Mouse (Mus musculus) midbrain, embryonic 12.5 days (tissue): ENCODE measurements around the gene Pnpla2. TPM values are rescaled to one million over a fixed set of nuclear protein-coding genes. Genes with fewer than 3 reads are reported as not detected.
"Not testable (repeated sequence)": the region's sequence is repeated elsewhere in the genome, so short reads cannot be mapped to it uniquely, and the experiment has no call there.

Experiments
- ATAC-seq: fragments of 200-750 bp; cut with Nextera tagmentation; 2 replicates; pipeline ENCODE4 v1.8.0; 2017; ENCODE audit warnings: low read depth, moderate TSS enrichment, moderate library complexity; ENCODE audit not compliant: low FRiP score
- H3K27ac ChIP-seq: fragments of 300-500 bp; sonication (generic); replicated peaks from 2 replicates; pipeline ENCODE4 v1.5.1; 2016; ENCODE audit warnings: mild to moderate bottlenecking
- H3K27me3 ChIP-seq: fragments of 300-500 bp; sonication (generic); 2 replicates; pipeline ENCODE4 v1.6.1; 2016; ENCODE audit warnings: mild to moderate bottlenecking
- H3K36me3 ChIP-seq: fragments of 300-500 bp; sonication (generic); 2 replicates; pipeline ENCODE4 v1.6.1; 2016
- H3K4me1 ChIP-seq: fragments of 300-500 bp; sonication (generic); 2 replicates; pipeline ENCODE4 v1.6.1; 2016
- H3K4me2 ChIP-seq: fragments of 300-500 bp; sonication (generic); replicated peaks from 2 replicates; pipeline ENCODE4 v1.6.1; 2016; ENCODE audit warnings: mild to moderate bottlenecking, moderate library complexity
- H3K4me3 ChIP-seq: fragments of 300-500 bp; sonication (generic); 2 replicates; pipeline ENCODE4 v1.5.1; 2016; ENCODE audit warnings: mild to moderate bottlenecking
- H3K9ac ChIP-seq: fragments of 300-500 bp; sonication (generic); replicated peaks from 2 replicates; pipeline ENCODE4 v1.6.1; 2016; ENCODE audit warnings: mild to moderate bottlenecking, moderate library complexity
- H3K9me3 ChIP-seq: fragments of 300-500 bp; sonication (generic); 2 replicates; pipeline ENCODE4 v1.6.1; 2016; ENCODE audit warnings: mild to moderate bottlenecking
- WGBS: fragments of 180-500 bp; shearing (Covaris S2); methylation state at CpG from one replicate; pipeline ENCODE4 v1.1.7; 2016; 5-methylcytosine and 5-hydroxymethylcytosine counted together
- polyA plus RNA-seq: library from polyadenylated mRNA; unstranded; fragments of >200 nt; fragmentation: Nextera tagmentation; extraction: Ambion mirVana; gene quantifications from 2 replicates; pipeline ENCODE4 v1.2.1, GENCODE M21; 2016

Gene Pnpla2
- polyA plus RNA-seq = 15.6 and 18.3 TPM in 2 replicates

GRCm38 (mm10) chr7:141454967-141455551, at the start of gene Pnpla2:
TSS of gene Pnpla2 (plus strand) at chr7:141455198.
- Histone ChIP-seq H3K27me3 (peaks cover 31% of the 10 kb centered on the region), H3K9me3 (no peaks in the 10 kb centered on the region), H3K27ac (peak within 1 kb of the TSS; percentile 66), H3K4me3 (peak within 1 kb of the TSS; percentile 63), H3K4me1 (peaks cover 13% of the 10 kb centered on the region), H3K4me2 (peak within 1 kb of the TSS; percentile 95), H3K9ac (peak within 1 kb of the TSS; percentile 76), H3K36me3 (peaks cover 37% of the 10 kb centered on the region)
- ATAC-seq = peak; percentile 81
- under 1% methylated on average over 45 of the region's 45 CpGs for WGBS

GRCm38 (mm10) chr7:141405466-141405865, 49.5 kb upstream of the Pnpla2 start:
- Histone ChIP-seq H3K27ac (no peak overlapping the region), H3K4me2 (no peak overlapping the region), H3K9me3 (no peaks in the 10 kb centered on the region), H3K9ac (no peak overlapping the region), H3K4me3 (no peak overlapping the region), H3K36me3 (peaks cover 55% of the 10 kb centered on the region), H3K27me3 (no peaks in the 10 kb centered on the region), H3K4me1 (peaks cover 5% of the 10 kb centered on the region)
- WGBS = 86% methylated on average over 4 of the region's 4 CpGs
- no peak for ATAC-seq

- peaks cover 38% of the 10 kb centered on the region for H3K36me3 ChIP-seq
- H3K27me3 ChIP-seq, H3K4me1 ChIP-seq, H3K9me3 ChIP-seq, ATAC-seq, H3K4me3 ChIP-seq, H3K9ac ChIP-seq, H3K4me2 ChIP-seq, H3K27ac ChIP-seq: not testable (repeated sequence)
- 94% methylated on average over 7 of the region's 7 CpGs for WGBS
Measured at GRCm38 (mm10) chr7:141407670-141408069, 47.3 kb upstream of the Pnpla2 start.

DNA sequence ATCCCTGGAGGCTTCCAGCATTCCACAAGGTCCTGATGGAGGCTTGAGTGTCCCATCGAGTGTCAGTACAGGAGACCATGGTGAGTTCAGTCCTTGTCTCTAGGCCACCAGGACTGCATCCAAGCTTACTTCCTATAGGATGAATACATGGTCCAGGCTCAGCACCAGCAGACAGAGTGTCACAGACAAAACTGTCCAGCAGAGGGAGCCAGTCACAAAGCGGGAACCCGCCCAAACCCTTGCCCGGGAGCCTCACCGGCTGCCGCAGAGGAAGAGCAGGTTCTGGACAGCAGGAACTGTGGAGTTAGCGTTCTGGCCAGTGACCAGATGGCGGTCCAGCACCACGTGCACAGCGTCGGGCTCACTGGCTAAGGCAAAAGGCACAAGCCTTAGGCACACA, 46.2 kb upstream of the Pnpla2 start:
- Histone ChIP-seq H3K4me1 (peaks cover 12% of the 10 kb centered on the region), H3K36me3 (peaks cover 32% of the 10 kb centered on the region), H3K9me3 (no peaks in the 10 kb centered on the region), H3K27ac (no peak overlapping the region), H3K4me2 (no peak overlapping the region), H3K4me3 (no peak overlapping the region), H3K9ac (no peak overlapping the region), H3K27me3 (no peaks in the 10 kb centered on the region)
- 12% methylated on average over 11 of the region's 11 CpGs for WGBS
- peak; percentile 55 for ATAC-seq

- H3K9ac ChIP-seq = no peak overlapping the region
- no peaks in the 10 kb centered on the region for H3K9me3 ChIP-seq
- peaks cover 17% of the 10 kb centered on the region for H3K4me1 ChIP-seq
- H3K4me2 ChIP-seq = no peak overlapping the region
- peaks cover 32% of the 10 kb centered on the region for H3K36me3 ChIP-seq
- no peaks in the 10 kb centered on the region for H3K27me3 ChIP-seq
- ATAC-seq = no peak
- H3K27ac ChIP-seq = no peak overlapping the region
- no peak overlapping the region for H3K4me3 ChIP-seq
- WGBS = 94% methylated on average over 8 of the region's 8 CpGs
Measured at GRCm38 (mm10) chr7:141410631-141411030, 44.4 kb upstream of the Pnpla2 start.

DNA sequence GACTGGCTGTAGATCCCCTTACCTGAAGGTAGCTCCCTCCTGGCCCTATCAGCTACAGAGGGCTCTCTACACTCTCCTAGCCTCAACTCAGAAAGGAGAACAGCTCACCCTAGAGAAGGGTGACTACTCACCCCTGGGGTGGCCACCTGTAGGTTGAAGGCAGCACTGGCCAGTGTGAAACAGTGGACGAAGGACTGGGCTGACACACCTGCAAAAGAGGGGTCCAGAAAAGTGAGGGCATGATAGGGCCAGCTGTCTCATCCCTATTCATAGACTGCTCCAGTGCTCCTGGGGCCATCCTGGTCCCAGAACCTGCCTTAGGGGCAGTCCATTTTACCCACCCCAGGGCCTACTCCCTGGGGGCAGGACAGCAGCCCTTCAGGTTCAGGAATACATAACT, 43.3 kb upstream of the Pnpla2 start:
- WGBS = 90% methylated on average over 1 of the region's 1 CpGs
- no peak overlapping the region for H3K27ac ChIP-seq
- no peak overlapping the region for H3K9ac ChIP-seq
- H3K4me1 ChIP-seq = peaks cover 17% of the 10 kb centered on the region
- H3K9me3 ChIP-seq = no peaks in the 10 kb centered on the region
- H3K36me3 ChIP-seq = peaks cover 32% of the 10 kb centered on the region
- H3K4me2 ChIP-seq = no peak overlapping the region
- ATAC-seq = no peak
- H3K27me3 ChIP-seq = no peaks in the 10 kb centered on the region
- no peak overlapping the region for H3K4me3 ChIP-seq

DNA sequence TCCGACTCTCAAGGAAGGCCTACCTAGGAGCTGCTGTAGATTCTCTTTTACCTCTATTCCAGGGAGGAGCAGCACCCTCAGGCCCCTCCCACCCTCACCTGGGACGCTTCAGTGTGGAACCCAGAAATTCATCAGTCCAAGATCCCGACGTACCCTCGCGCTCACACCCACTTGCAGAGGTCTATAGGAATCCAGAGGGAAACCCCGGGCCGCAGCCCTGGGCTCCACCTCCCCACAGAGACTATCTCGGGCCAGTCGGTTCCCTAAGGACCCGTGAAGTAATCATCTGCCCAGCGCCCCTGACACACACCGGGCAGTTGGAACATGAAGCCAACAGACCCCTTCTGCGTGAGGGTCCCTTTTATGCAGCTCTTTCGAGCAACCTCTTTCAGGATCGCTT, 41.7 kb upstream of the Pnpla2 start:
- peak overlapping the region; percentile 85 for H3K27ac ChIP-seq
- H3K4me1 ChIP-seq = peaks cover 17% of the 10 kb centered on the region
- H3K4me3 ChIP-seq = peak overlapping the region; percentile 61
- no peaks in the 10 kb centered on the region; the same call in 1 of the 2 replicates for H3K27me3 ChIP-seq
- H3K36me3 ChIP-seq = peaks cover 23% of the 10 kb centered on the region
- no peak; the same call in 1 of the 2 replicates for ATAC-seq
- peak overlapping the region; percentile 90 for H3K4me2 ChIP-seq
- WGBS = 5% methylated on average over 16 of the region's 16 CpGs
- no peaks in the 10 kb centered on the region for H3K9me3 ChIP-seq
- peak overlapping the region; percentile 85 for H3K9ac ChIP-seq

GRCm38 (mm10) chr7:141413809-141414584, 41.0 kb upstream of the Pnpla2 start, which contains the start of gene Gatd1:
TSS of gene Gatd1 (minus strand) at chr7:141414136.
- peak within 1 kb of the TSS; percentile 61 for H3K4me3 ChIP-seq
- H3K27me3 ChIP-seq = no peaks in the 10 kb centered on the region; the same call in 1 of the 2 replicates
- H3K27ac ChIP-seq = peak within 1 kb of the TSS; percentile 85
- no peaks in the 10 kb centered on the region for H3K9me3 ChIP-seq
- peak within 1 kb of the TSS; percentile 90 for H3K4me2 ChIP-seq
- peak; percentile 90 for ATAC-seq
- H3K4me1 ChIP-seq = peaks cover 15% of the 10 kb centered on the region
- WGBS = under 1% methylated on average over 54 of the region's 56 CpGs
- H3K36me3 ChIP-seq = peaks cover 19% of the 10 kb centered on the region
- H3K9ac ChIP-seq = peak within 1 kb of the TSS; percentile 85

- Histone ChIP-seq H3K9ac (no peak overlapping the region), H3K9me3 (no peaks in the 10 kb centered on the region), H3K4me3 (no peak overlapping the region), H3K36me3 (no peaks in the 10 kb centered on the region; the same call in 1 of the 2 replicates), H3K27ac (no peak overlapping the region), H3K4me1 (peaks cover 12% of the 10 kb centered on the region), H3K27me3 (no peaks in the 10 kb centered on the region; the same call in 1 of the 2 replicates), H3K4me2 (no peak overlapping the region)
- 79% methylated on average over 6 of the region's 6 CpGs for WGBS
- ATAC-seq = no peak
Measured at GRCm38 (mm10) chr7:141416144-141416841, 38.7 kb upstream of the Pnpla2 start.

- Histone ChIP-seq H3K4me3 (no peak overlapping the region), H3K9me3 (no peaks in the 10 kb centered on the region), H3K4me2 (no peak overlapping the region), H3K36me3 (no peaks in the 10 kb centered on the region), H3K4me1 (peaks cover 9% of the 10 kb centered on the region), H3K27ac (no peak overlapping the region), H3K27me3 (no peaks in the 10 kb centered on the region; the same call in 1 of the 2 replicates), H3K9ac (no peak overlapping the region)
- ATAC-seq = no peak
- 73% methylated on average over 8 of the region's 8 CpGs for WGBS
Measured at GRCm38 (mm10) chr7:141417731-141418681, 37.0 kb upstream of the Pnpla2 start.

- Histone ChIP-seq H3K4me1 (peaks cover 4% of the 10 kb centered on the region; the same call in 1 of the 2 replicates), H3K9me3 (no peaks in the 10 kb centered on the region), H3K27ac (no peak overlapping the region), H3K27me3 (peaks cover 6% of the 10 kb centered on the region), H3K36me3 (no peaks in the 10 kb centered on the region), H3K9ac (no peak overlapping the region), H3K4me2 (no peak overlapping the region), H3K4me3 (no peak overlapping the region)
- WGBS = 87% methylated on average over 7 of the region's 7 CpGs
- ATAC-seq = no peak
Measured at GRCm38 (mm10) chr7:141418970-141419369, 36.0 kb upstream of the Pnpla2 start.
